Mouse (Mus musculus): ENCODE data around the gene Yars2. TPM values are rescaled to one million over a fixed set of nuclear protein-coding genes. Genes with fewer than 3 reads are reported as not detected.
A peak's percentile ranks its signal among the peaks of the same experiment; 100 is the strongest.
"Not testable (repeated sequence)": the region's sequence is repeated elsewhere in the genome, so short reads cannot be mapped to it uniquely, and the experiment has no call there.

Gene Yars2
- total RNA-seq (2015), result 68.3 and 73.9 TPM in 2 replicates
- 28.6 and 44.7 TPM in 2 replicates for total RNA-seq (2017)

DNA sequence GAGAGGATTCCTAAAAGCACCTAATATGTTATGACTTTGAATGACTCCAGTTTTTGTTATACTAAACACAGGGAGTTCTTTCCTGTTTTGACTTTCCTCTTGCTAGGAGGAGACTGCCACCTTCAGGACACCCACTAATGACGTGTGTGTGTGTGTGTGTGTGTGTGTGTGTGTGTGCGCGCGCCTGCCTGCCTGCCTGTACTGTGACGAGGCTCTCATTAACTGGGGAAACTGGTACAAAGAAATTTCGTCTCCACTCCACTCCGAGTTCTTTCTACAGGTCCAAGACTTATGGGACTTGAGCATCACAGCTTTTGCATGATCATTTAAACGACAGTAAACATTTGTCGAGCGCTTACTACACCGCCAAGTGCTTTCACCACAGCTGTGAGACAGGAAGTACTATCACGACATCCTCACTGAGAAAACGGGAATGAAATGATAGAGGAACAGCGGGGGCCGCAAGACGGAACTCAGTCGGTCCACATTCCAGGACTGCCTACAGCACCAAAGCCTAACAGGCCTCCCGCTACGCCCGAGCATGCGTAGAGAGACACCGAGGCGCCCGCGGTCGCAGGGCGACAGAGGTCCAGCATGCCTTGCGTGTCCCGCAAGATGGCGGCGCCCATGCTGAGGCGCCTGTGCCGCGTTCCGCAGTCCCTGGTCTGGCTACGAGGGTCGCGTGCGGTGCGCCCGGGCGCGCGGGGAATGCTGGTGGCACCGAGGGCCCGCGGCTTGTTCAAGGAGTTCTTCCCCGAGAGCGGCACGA, at the start of gene Yars2:
TSS of gene Yars2 (plus strand) at position 597 of the 769 bp plus-strand sequence.
- peak; percentile 93 for ATAC-seq (replicated peaks; ENCODE audit: poor library complexity)

DNA sequence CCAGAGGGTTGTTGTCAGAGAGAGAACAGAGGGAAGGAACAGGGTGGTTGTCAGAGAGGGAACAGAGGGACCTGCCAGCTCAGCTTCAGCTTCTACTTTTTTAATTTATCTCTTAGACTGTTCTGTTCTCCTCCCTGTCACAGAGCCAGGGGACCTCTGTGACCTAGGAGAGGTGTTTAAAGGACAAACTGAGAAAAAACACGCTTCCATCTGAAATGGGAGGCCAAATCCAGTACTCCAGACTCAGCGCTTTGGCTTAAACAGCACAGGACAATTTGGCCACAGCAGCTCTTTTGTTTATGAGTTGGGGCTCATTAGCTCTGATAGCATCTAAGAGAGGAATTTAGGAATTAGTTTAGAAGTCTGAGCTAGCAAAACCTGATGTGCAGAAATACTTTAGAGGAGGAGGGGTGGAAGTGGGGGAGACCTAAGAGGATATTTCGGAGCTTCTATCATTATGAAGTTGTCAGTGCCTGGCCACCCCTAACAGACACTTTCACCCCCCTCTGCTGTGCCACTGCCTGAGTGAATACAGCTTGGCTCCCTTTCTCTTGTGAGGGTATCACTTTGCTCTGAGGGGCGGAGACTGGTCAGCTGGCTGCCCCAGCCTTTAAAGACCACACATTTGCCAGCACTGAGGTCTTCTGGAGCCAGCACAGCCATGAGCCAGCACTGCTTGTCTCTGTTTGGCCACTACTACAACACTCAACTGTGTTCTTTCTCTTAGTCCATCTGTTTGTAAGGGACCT, 49.3 kb upstream of the Yars2 start:
- ATAC-seq (replicated peaks; ENCODE audit: poor library complexity), result no peak

DNA sequence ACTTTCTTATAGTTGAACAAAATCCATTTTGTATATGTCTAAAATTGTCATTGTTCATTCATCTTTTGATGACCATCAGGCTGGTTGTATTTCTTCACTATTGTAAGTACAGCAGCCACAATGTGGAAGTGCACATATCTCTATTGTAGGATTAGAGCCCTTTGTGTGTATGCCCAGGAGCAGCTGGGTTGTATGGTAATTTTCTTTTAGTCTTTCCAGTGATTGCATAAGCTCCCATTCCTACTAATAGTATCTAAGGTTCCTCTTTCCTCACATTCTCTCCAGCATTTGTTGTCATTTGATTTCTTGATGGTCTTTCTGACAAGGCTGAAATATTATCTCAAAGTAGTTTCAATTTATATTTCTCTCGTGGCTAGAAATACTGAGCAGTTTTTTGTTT, 47.5 kb upstream of the Yars2 start:
- no peak for ATAC-seq (replicated peaks; ENCODE audit: poor library complexity)

DNA sequence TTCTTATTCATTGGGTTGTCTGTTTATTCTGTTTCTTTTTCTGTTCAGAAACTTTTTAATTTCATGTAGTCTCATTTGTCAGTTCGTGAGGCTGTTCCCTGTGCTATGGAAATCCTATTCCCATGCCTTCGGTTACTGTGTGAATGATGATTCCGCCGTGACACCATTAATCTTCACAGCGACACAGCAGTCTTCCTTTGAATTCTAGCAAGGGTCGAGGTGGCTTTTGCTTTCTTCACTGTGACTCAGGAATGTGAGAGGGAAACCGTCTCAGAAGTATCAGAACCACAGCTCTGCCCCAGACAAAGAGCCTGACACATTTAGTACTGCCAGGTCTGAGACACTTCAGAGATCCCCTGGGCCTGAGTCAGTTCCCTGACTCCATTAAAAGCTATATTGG, 46.9 kb upstream of the Yars2 start:
- no peak for ATAC-seq (replicated peaks; ENCODE audit: poor library complexity)

DNA sequence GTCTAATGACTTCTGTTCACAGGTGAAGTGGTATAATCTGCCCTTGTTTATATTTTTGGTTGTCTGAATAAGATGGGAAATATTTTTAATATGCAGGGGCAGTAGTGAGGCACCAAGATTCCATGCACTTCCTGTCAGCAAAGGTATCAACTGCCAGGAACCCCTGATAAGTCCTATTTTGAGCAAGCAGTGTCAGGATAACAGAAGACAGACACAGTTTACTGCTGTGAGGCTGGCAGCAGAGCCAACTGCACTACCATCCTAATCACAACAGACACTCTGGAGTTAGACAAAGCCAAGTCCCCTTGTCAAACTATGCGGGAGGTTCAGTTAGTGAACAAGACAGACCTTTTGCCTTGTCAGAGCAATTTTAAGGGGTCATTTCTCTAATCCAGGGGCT, 46.1 kb upstream of the Yars2 start:
- ATAC-seq (replicated peaks; ENCODE audit: poor library complexity), result 0 out of 2 replicates have a peak, but pooled peaks have one; percentile 14

DNA sequence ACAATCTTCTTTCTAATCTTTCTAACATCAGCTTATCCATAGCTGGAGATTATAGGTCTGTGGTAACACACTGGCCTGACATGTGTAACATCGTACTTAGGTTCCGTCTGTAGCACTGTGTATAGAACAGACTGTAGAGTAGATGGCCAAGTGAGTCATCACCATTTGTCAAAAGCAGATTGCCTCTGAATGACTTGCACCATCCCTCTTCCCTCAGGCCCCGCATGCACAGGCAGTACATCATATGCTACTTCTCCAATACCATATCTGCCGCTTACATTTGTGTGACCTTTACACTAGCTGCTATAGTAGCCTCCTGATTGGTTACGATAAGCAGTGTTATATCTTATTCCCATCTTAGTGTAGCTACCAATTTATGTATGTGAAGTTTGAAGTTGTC, 41.9 kb upstream of the Yars2 start:
- ATAC-seq (replicated peaks; ENCODE audit: poor library complexity), result no peak

DNA sequence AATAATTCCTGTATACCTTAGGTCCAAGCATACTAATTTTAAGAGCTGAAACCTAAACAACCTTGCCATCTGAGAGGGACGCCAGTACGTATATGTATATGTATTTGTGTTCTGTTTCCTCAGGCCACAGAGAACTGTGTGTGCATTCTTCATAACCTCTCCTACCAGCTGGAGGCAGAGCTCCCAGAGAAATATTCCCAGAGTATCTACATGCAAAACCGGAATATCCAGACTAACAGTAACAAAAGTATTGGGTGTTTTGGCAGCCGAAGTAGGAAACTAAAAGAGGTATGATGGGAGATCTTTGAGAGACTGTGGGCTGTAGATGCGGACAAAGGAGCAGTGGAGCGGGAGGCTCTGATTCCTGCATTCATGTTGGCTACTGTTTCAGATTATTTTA, 41.3 kb upstream of the Yars2 start:
- no peak for ATAC-seq (replicated peaks; ENCODE audit: poor library complexity)

DNA sequence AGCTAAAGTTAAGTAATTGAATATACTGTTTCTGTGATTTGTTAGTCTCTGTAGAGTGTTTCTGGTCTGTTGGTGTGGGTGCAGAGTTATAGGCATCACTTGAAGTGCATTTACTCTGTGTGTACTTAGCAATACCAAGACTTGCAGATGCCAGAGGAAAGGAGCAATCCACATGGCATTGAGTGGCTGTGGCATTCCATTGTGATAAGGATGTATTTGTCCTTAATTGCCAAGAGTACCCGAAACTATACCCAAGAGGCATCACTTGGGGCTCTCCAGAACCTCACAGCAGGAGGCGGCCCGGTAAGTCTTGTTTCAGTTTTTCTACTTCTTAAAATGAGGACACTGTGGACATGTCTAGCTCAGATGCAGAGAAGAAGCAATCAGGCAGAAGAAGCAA, 40.3 kb upstream of the Yars2 start:
- ATAC-seq (replicated peaks; ENCODE audit: poor library complexity), result no peak

DNA sequence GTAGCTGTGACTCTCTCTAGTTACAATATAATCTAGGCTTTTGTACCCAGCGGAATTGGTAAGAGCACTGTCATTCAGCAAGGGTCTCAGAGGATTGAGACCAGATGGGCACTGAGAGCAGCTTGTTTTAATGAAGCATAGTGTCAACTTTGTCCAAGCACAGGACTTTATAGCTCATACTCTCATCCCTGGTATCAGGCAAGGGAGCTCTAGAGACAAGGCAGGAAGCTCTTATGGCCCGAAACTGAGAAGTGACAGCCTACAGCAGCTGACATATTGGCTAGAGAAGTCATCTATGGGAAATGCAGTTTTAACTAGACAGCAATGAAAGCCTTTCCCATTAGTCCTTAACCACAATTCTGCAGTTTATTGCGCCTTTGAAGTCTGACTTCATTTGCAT, 29.8 kb upstream of the Yars2 start:
- ATAC-seq (replicated peaks; ENCODE audit: poor library complexity), result no peak

DNA sequence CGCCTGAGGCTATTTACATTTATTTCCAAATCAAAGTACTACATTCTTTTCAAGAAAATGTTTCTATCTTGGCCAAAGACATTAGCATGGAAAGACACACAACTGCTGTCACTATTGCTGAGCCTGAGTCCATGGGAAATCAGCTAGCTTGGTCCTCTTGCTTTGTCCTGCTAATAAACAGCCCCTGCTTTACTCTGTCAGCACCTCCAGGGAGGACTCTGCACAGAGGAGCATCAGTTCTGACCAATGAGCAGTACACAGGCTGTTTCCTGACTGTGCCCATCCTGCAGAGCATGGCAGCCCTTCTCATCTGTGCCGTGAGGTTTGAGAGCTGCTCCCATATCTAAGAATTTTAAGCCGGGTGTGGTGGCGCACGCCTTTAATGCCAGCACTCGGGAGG, 29.0 kb upstream of the Yars2 start:
- ATAC-seq (replicated peaks; ENCODE audit: poor library complexity), result no peak

DNA sequence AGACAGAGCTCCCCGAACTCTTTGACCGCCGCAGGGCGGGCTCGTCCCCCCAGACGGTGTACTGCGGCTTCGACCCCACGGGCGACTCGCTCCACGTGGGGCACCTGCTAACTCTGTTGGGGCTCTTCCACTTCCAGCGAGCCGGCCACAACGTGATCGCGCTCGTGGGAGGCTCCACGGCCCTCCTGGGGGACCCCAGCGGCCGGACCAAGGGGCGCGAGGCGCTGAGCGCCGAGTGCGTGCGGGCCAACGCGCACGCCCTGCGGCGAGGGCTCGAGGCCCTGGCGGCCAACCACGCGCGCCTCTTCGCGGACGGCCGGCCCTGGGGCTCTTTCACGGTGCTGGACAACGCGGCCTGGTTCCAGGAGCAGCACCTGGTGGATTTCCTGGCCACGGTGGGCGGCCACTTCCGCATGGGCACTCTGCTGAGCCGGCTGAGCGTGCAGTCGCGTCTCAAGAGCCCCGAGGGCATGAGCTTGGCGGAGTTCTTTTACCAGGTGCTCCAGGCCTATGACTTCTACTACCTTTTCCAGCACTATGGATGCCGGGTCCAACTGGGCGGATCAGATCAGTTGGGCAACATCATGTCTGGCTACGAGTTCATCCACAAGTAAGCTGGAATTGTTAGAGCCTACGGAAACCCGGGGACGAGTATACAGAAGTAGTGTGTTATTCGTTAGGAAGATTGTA, 518 bp downstream of the Yars2 start:
- ATAC-seq (replicated peaks; ENCODE audit: poor library complexity), result peak; percentile 29

DNA sequence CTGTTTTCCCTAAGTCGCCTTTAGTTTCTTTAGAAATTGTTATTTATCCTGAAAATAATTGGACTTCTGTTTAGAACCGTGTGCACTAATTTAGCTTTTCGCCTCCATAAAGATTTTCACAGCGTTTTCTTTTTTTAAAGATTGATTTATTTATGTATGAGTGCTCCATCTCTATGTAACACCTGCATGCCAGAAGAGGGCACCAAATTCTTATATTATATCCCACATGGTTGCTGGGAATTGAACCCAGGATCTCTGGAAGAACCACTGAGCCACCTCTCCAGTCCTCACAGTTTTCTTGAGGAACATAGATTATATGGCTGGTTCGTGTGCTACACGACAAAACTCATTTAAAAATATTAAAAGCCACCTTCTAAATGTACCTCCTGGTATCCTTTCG, 1.1 kb downstream of the Yars2 start:
- 0 out of 2 replicates have a peak, but pooled peaks have one; percentile 20 for ATAC-seq (replicated peaks; ENCODE audit: poor library complexity)

DNA sequence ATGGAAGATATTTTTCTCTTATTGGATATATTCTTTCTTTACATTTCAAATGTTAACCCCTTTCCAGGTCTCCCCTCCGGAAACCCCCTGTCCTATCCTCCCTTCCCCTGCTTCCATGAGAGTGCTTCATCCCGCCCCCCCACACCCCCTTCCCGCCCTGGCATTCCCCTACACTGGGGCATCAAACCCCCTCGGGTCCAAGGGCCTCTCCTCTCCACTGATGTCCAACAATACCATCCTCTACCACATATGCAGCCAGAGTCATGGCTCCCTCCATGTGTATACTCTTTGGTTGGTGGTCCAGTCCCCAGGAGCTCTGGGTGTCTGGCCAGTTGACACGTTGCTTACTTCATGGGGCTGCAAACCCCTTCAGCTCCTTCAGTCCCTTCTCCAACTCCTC, 8.6 kb downstream of the Yars2 start:
- no peak for ATAC-seq (replicated peaks; ENCODE audit: poor library complexity)

DNA sequence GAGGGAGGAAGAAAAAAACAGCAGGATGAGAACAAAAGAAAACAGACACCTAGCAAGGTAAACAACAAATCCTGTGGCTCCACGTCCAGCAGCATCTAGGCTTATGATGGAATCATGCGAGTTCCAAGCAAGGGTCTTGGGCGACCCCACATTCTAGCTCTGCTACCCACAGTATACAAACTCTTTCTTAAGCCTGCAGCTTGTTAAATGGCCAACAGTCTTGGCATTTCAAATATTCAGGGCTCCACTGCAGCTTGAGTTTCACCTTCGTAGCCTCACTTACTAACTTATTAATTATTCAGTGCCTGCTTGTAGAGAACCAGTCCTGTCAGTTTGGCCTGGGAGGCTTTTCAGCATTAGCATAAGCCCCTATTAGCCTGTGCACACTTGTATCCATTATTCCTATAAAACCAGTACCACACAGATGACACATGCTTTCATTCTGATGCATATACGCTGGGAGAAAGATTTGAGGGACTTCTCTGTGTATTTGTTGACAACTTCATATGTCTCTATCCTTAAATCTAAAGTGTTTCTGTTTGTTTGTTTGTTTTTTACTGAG, 23.1 kb downstream of the Yars2 start:
- no peak for ATAC-seq (replicated peaks; ENCODE audit: poor library complexity)

DNA sequence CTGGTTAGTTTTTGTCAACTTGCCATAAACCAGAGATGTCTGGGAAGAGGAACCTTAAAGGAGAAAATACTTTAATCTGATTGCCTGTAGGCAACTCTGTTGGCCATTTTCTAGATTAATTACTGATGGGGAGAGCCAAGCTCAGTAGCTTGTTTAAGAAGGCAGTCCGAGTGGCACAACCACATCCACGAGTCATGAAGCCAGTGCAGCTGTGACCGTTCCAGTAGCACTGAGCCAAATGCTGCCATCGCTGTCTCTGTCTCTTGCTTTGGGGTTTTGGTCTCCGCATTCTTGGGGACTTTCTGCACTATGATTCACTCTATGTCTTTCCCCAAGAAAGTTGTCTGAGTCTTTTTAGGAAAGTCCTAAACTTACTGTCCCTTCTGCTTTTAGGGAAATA, 43.7 kb downstream of the Yars2 start:
- no peak for ATAC-seq (replicated peaks; ENCODE audit: poor library complexity)

DNA sequence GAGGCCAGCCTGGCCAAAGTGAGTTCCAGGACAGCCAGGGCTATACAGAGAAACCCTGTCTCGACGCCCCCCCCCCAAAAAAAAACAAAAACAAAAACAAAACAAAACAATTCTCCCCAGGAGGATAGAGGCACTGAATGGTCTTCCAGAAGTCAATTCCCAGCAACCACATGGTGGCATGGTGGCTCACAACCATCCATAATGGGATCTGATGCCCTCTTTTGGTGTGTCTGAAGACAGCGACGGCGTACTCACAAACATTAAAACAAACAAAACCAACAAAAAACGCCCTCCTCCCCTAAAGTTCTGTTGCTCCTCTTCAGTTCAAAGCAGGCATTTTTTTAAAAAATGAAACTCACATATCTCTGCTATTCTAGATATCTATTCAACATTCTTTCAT, 55.1 kb downstream of the Yars2 start:
- ATAC-seq (replicated peaks; ENCODE audit: poor library complexity), result no peak

DNA sequence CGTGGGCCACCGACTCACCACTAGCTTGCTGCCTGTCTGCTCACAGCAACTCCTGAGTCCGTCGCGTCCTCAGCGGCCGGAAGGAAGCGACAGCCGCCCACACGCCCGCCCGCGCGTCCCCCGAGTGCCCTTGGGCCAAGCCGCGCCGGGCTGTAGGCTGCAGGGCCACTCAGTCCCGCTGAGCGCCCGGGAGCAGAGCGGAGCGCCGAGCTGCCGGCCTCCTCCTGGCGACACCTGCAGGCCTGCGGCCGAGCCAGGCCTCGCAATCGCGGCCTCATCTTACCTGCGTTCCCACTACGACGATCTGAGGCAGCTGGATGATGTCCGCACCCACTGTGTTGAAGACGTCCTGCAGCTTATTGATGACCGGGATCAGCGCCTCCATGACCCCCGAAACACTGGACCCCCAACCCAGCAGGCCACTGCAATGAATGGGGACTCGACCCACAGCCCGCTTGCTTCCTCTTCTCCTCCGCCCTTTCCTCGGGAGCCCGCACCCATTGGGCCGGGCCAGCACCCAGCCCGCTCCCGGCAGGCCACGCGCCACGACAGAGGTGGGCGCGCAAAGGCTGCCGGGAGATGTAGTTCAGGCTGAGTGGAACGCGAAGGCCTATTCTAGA, 55.8 kb downstream of the Yars2 start, which contains the start of gene Dnm1l:
TSS of gene Dnm1l (minus strand) at position 479 of the 620 bp plus-strand sequence.
- ATAC-seq (replicated peaks; ENCODE audit: poor library complexity), result peak; percentile 98

DNA sequence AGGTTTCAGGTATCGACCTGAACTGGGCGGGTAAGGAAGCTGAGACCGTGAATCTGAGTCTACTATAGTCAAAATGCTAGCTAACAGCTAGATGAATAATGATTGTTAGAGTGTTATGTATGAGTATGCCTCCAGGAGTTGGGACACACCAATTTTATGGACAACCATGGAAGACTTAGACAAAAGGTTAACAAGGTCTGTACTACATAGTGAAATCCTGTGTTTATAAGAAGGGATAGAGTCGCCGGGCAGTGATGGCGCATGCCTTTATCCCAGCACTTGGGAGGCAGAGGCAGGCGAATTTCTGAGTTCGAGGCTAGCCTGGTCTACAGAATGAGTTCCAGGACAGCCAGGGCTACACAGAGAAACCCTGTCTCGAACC, 56.3 kb downstream of the Yars2 start:
- ATAC-seq (replicated peaks; ENCODE audit: poor library complexity), result not testable (repeated sequence)

Data from megakaryocyte progenitor cell, adult 5-6 weeks (primary cell).